Mouse (Mus musculus) C2C12 (cell line): ENCODE data around the gene Tln1. TPM values are rescaled to one million over a fixed set of nuclear protein-coding genes. Genes with fewer than 3 reads are reported as not detected.

Experiments used
- H3K27me3 ChIP-seq: one replicate; pipeline ENCODE4 v1.6.1; 2011; ENCODE audit not compliant: control insufficient read depth, insufficient read depth, insufficient read length
- H3K36me3 ChIP-seq: one replicate; pipeline ENCODE4 v1.6.1; 2011; ENCODE audit not compliant: control insufficient read depth, insufficient read depth
- H3K4me3 ChIP-seq: one replicate; pipeline ENCODE4 v1.5.1; 2011; ENCODE audit warnings: mild to moderate bottlenecking, control low read depth; ENCODE audit not compliant: poor library complexity, insufficient read depth, severe bottlenecking
- H3K79me2 ChIP-seq: one replicate; pipeline ENCODE4 v1.6.1; 2011; ENCODE audit not compliant: control insufficient read depth, insufficient read depth
- H3K79me3 ChIP-seq: one replicate; pipeline ENCODE4 v1.6.1; 2011; ENCODE audit warnings: low read depth, control low read depth
- H3ac ChIP-seq: one replicate; pipeline ENCODE3; 2011; ENCODE audit warnings: low read depth; ENCODE audit not compliant: control insufficient read depth, insufficient read length
- CEBPB ChIP-seq: IDR thresholded peaks from one replicate; pipeline ENCODE4 v1.6.1; 2011; ENCODE audit warnings: low read depth, mild to moderate bottlenecking, control low read depth, moderate library complexity
- CTCF ChIP-seq: IDR thresholded peaks from one replicate; pipeline ENCODE4 v1.5.1; 2011; ENCODE audit not compliant: control insufficient read depth, insufficient read depth, insufficient read length
- FOSL1 ChIP-seq: IDR thresholded peaks from one replicate; pipeline ENCODE4 v1.8.0; 2011; ENCODE audit warnings: mild to moderate bottlenecking, low read length; ENCODE audit not compliant: poor library complexity, insufficient read depth, severe bottlenecking
- MAX ChIP-seq: IDR thresholded peaks from one replicate; pipeline ENCODE4 v1.6.1; 2011; ENCODE audit warnings: mild to moderate bottlenecking, control low read depth
- MYOD1 ChIP-seq: IDR thresholded peaks from one replicate; pipeline ENCODE4 v1.6.1; 2011; ENCODE audit warnings: low read depth; ENCODE audit not compliant: control insufficient read depth, insufficient read length
- MYOG ChIP-seq: IDR thresholded peaks from one replicate; pipeline ENCODE4 v1.6.1; 2011; ENCODE audit not compliant: control insufficient read depth, insufficient read length; ENCODE audit errors: extremely low read depth
- USF1 ChIP-seq: IDR thresholded peaks from one replicate; pipeline ENCODE4 v1.6.1; 2011; ENCODE audit warnings: low read depth, mild to moderate bottlenecking, control low read depth, moderate library complexity
- polyA plus RNA-seq: library from polyadenylated mRNA; unstranded; fragments of >200 nt; fragmentation: generic; extraction: Trizol; gene quantifications from one replicate; pipeline ENCODE4 v1.2.1, GENCODE M21; 2012; ENCODE audit warnings: missing spikeins

The Tln1 gene
- polyA plus RNA-seq, 1 experiment, result 158 TPM

GRCm38 (mm10) chr4:43508666-43508997 is 53.9 kb downstream of the Tln1 start:
- TF ChIP-seq MYOG (no peak), MYOD1 (no peak), CEBPB (no peak), CTCF (no peak), FOSL1 (no peak), USF1 (no peak), MAX (no peak)
- Histone ChIP-seq H3K4me3 (peak overlapping the region; percentile 2), H3K79me3 (no peaks in the 10 kb centered on the region), H3K79me2 (no peaks in the 10 kb centered on the region), H3K36me3 (no peaks in the 10 kb centered on the region), H3K27me3 (no peaks in the 10 kb centered on the region), H3ac (no peak overlapping the region)

GRCm38 (mm10) chr4:43507938-43508665 is 54.4 kb downstream of the Tln1 start:
- TF ChIP-seq MYOD1, result no peak
- no peak for TF ChIP-seq USF1
- H3ac ChIP-seq, result no peak overlapping the region
- peak overlapping the region; percentile 2 for H3K4me3 ChIP-seq
- no peaks in the 10 kb centered on the region for H3K27me3 ChIP-seq
- no peaks in the 10 kb centered on the region for H3K79me3 ChIP-seq
- no peaks in the 10 kb centered on the region for H3K36me3 ChIP-seq
- H3K79me2 ChIP-seq, result no peaks in the 10 kb centered on the region

GRCm38 (mm10) chr4:43506536-43507185 is 55.8 kb downstream of the Tln1 start, which contains the start of gene Car9:
Car9 (plus strand) TSS chr4:43506966.
- Histone ChIP-seq H3K79me2 (no peaks in the 10 kb centered on the region), H3K27me3 (no peaks in the 10 kb centered on the region), H3ac (no peak within 1 kb of the TSS), H3K4me3 (no peak within 1 kb of the TSS), H3K36me3 (no peaks in the 10 kb centered on the region), H3K79me3 (no peaks in the 10 kb centered on the region)
- TF ChIP-seq FOSL1 (no peak), CEBPB (no peak), CTCF (no peak), MYOD1 (no peak), USF1 (no peak), MYOG (no peak), MAX (no peak)

- H3K27me3 ChIP-seq, result no peaks in the 10 kb centered on the region
- no peak overlapping the region for H3ac ChIP-seq
- H3K79me3 ChIP-seq, result no peaks in the 10 kb centered on the region
- TF ChIP-seq USF1, result no peak
- TF ChIP-seq MYOG, result no peak
- no peak overlapping the region for H3K4me3 ChIP-seq
- no peaks in the 10 kb centered on the region for H3K79me2 ChIP-seq
- H3K36me3 ChIP-seq, result no peaks in the 10 kb centered on the region
Observed at GRCm38 (mm10) chr4:43506074-43506473, 56.4 kb downstream of the Tln1 start.

GRCm38 (mm10) chr4:43504269-43504668 is 58.2 kb downstream of the Tln1 start:
- Histone ChIP-seq H3K4me3 (no peak overlapping the region), H3K36me3 (no peaks in the 10 kb centered on the region), H3K27me3 (no peaks in the 10 kb centered on the region), H3K79me2 (no peaks in the 10 kb centered on the region), H3ac (no peak overlapping the region), H3K79me3 (no peaks in the 10 kb centered on the region)
- TF ChIP-seq USF1 (no peak), MYOG (no peak)

- Histone ChIP-seq H3K27me3 (no peaks in the 10 kb centered on the region), H3ac (no peak overlapping the region), H3K4me3 (no peak overlapping the region), H3K79me3 (no peaks in the 10 kb centered on the region), H3K79me2 (peaks cover 3% of the 10 kb centered on the region), H3K36me3 (no peaks in the 10 kb centered on the region)
- TF ChIP-seq USF1 (no peak), MYOG (no peak), MYOD1 (no peak), CTCF (no peak), MAX (no peak), CEBPB (no peak), FOSL1 (no peak)
Observed at GRCm38 (mm10) chr4:43503506-43503905, 59.0 kb downstream of the Tln1 start.
